Mouse (Mus musculus) MN1 (cell line): ENCODE results near the gene Gm7544.
A peak's percentile ranks its signal among the peaks of the same experiment; 100 is the strongest.
"Not testable (repeated sequence)": the region's sequence is repeated elsewhere in the genome, so short reads cannot be mapped to it uniquely, and the experiment has no call there.

Source experiments
- DNase-seq: peaks from one replicate; pipeline ENCODE4 v3.0.0-alpha.2; 2016; ENCODE audit warnings: low spot score

Gene Gm7544

GRCm38 (mm10) chr1:82955913-82956312 lies at the start of gene Gm7544:
Gene Gm7544, minus strand, starts transcription at chr1:82956013.
- not testable (repeated sequence) for DNase-seq

DNA sequence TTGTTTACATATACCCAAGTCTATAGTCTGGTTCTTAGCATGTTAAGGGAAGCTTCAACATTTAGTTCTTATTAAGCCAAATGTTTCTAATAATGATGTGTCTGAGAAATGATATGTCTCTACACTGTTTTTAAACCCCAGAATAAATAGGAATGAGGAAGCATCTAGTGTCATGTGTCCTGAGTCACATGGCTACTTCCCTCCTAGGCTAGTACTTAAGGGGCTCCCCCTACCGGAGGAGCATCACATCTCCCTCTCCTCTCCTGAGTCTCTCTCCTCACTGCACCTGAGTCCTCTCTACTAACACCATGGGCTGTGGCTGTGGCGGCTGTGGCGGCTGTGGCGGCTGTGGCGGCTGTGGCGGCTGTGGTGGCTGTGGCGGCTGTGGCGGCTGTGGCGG lies 44.5 kb upstream of the Gm7544 start, which contains the start of gene Gm47959:
Gene Gm47959 (plus strand): TSS at position 243 of the 400 bp plus-strand sequence.
- not testable (repeated sequence) for DNase-seq

DNA sequence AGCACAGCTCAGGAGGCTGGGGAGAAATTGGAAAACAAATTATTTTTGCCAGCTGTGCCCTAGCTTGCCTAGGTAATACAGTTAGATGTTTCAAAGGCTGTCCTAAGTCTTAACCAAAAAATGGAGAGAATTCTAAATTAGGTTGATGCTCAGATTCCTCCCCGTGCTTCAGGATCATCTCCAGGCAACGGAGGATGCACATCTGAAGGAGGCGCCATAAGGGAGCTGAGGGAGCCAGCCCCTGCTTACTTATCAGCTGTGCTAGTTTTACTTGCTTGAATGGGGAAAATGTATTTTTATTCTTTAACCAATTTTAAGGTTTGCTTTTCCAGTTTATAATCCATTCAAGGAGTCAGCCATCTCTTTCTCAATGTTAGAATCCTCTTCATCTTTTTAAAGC lies 38.1 kb upstream of the Gm7544 start:
- DNase-seq: no peak

DNA sequence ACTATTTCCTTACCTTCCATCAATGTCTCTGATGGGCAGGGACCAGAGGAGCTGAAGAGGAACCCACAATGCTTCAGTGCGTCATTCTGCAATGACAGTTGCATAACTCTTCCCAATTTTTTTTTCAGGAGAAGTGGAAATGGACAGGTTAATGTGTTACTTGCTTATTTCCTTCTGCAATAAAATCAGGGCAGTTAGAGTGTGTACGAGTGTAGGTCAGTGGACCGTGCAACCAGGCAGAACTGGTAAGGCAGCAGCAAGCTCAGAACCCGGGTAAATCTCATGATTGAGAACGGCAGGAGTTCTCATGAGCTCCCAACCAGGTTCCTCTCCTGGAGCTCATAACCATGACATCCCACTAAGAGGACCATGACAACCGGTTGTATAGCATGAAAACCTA lies 36.3 kb upstream of the Gm7544 start:
- DNase-seq: no peak

GRCm38 (mm10) chr1:82991596-82991995 lies 35.8 kb upstream of the Gm7544 start:
- no peak for DNase-seq

DNA sequence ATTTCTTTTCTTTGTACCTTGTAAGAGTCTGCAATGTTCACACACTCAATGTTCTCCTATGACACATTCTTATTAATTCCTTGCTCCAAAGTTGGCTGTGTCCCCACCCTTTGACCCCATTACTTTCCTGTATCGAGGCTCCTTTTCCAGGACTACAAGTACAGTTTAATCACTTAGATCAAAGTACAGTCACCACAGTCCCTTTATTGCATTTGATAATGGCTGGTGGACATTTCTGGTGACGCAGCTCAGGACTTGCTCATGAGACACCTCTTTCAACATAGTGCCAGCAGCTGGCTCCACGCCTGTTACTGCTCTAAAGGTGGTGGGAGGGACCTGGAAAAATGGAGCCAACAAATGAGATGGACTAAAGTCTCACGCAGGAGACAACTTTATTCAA lies 35.2 kb upstream of the Gm7544 start:
- no peak for DNase-seq

GRCm38 (mm10) chr1:82987530-82988198 lies 31.9 kb upstream of the Gm7544 start:
- DNase-seq: peak; percentile 52

DNA sequence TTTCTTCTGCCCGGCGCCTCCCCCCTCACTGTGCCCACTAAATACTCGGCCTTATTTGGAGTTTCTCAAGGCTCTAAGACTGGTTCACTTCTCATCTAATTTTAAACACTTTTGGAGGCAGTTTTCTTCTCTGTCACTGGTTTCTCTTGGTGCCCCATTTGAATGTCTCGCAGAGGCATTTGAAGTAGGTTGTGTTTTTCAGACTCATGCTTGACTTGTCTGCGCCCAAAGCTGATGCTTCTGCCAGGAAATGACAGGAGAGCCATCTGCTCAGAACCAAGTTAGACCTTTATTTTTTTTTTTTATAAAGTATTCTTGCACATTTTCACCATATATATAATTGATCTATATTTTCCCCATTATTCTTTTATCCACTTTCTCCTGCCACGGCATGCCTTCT lies 30.9 kb upstream of the Gm7544 start:
- DNase-seq: no peak

DNA sequence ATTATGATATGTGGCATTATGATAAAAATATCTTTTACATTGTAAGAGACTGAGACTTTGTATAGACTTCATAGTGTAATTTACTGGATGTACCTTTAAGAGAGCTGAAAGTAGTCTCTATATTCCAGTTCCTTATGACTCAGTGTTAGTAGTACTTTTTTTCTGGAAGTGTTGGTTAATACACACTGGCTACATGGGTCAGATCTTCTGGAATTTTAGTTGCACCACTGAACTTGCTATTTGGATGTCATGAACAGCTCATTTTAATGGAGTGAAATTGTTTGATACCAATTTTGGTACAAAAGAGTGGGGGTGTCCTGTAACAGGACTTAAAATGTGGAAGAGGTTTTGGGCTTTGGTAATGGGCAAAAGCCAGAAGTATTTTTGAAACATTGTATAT lies 22.0 kb upstream of the Gm7544 start:
- no peak for DNase-seq

- no peak for DNase-seq
Observed at GRCm38 (mm10) chr1:82975750-82976149, 19.9 kb upstream of the Gm7544 start.

DNA sequence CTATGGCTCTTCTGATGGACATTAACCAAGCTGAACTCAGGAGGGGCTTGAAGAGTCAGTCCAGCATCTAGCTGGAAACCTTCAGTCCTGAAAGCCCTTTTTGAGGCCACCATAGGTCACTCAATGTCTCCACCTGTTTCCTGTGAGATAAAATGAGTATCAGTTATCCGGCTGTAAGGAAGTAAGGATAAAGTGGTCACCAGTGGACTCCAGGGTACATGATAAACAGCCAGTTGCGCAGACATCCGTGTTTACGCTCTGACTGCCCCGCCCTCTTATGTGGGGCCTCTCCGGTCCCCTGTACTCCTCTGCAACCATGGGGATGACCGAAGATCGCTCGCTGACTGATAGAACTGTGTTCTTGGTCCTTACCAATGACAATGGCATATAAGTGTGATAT lies 18.5 kb upstream of the Gm7544 start:
- DNase-seq: no peak

- DNase-seq: no peak
Observed at GRCm38 (mm10) chr1:82973901-82974300, 18.1 kb upstream of the Gm7544 start.

DNA sequence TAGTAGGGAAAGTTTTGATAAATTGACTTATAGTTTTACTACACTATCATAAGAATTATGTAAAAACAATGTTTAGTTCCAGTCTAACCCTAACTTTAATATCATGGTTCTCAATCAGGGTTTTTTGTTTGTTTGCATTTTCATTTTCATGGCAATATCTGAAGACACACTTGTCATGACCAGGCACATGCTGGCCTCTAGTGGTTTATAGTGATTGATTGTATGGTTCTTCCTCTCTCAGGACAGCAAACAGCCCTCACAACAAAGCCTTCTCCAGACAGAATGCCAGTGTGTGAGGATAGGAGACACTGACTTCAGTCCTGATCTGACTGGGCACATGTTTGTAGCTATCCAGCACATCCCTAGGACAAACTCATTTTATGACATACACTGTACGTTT lies 17.4 kb upstream of the Gm7544 start:
- no peak for DNase-seq

GRCm38 (mm10) chr1:82972046-82972445 lies 16.2 kb upstream of the Gm7544 start:
- no peak for DNase-seq

DNA sequence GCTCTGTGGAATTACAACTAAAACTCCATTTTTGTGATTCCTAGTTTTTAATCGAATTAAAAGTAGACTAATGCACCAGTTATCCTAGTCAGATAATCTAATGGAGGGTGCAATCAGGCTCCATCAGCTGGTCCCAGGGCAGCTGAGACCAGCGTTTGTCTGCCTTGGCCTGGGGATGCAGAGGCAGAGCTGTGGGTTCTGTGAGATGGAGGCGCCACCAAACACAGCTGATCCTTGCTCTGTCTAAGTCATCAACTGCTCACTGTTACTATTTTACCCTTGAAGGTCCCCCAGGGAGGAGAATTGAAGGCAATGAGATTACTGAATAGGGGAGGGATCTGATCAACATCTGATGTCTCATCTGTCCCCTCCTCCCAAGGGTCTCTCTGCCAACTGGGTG lies 10.6 kb upstream of the Gm7544 start:
- DNase-seq: no peak

DNA sequence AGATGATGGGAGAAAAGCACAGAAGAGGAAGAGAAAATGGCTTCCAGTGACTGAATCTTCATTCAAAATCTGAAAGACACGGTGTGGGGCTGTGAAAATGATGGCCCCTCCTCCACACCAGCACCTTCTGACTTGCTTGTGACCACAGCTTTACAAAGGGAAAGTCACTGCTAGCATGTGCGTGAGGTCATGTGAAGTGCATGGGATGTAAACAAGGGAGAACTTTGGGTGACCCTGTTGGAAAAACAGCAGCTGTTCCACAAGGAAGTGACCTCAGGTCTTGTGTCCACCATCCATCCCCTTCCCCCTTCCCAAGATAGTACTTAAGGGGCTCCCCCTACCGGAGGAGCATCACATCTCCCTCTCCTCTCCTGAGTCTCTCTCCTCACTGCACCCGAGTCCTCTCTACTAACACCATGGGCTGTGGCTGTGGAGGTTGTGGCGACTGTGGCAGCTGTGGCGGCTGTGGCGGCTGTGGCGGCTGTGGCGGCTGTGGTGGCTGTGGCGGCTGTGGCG lies 4.1 kb upstream of the Gm7544 start, which contains the start of gene Gm47955:
Gene Gm47955 (plus strand): TSS at position 417 of the 516 bp plus-strand sequence.
- no peak for DNase-seq

DNA sequence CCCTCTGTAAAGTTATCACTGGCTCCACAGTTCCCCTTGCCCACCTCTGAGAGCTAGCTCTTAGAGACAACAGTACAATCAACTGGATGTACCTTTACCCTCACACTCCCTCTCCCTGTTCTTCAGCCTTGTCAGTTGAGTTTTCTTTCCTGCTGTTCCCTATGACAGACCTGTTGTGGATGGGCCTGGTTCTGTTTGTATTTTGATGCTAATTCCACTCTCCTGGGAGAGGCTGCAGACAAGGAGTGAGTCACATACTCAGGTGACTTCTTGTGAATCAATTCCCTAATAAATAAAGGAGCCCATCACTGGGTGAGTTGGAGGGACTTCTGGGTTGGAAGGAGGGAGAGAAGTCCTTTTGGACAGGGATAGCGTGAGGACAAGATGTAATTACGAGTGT lies 7.2 kb downstream of the Gm7544 start:
- DNase-seq: no peak

- not testable (repeated sequence) for DNase-seq
Observed at GRCm38 (mm10) chr1:82946029-82946428, 9.8 kb downstream of the Gm7544 start.

GRCm38 (mm10) chr1:82943295-82943694 lies 12.5 kb downstream of the Gm7544 start, which contains the start of gene A030003K21Rik:
Gene A030003K21Rik, minus strand, starts transcription at chr1:82943388.
- not testable (repeated sequence) for DNase-seq

- not testable (repeated sequence) for DNase-seq
Observed at GRCm38 (mm10) chr1:82942505-82942904, 13.3 kb downstream of the Gm7544 start.

- no peak for DNase-seq
Observed at GRCm38 (mm10) chr1:82938666-82939065, 17.1 kb downstream of the Gm7544 start.

DNA sequence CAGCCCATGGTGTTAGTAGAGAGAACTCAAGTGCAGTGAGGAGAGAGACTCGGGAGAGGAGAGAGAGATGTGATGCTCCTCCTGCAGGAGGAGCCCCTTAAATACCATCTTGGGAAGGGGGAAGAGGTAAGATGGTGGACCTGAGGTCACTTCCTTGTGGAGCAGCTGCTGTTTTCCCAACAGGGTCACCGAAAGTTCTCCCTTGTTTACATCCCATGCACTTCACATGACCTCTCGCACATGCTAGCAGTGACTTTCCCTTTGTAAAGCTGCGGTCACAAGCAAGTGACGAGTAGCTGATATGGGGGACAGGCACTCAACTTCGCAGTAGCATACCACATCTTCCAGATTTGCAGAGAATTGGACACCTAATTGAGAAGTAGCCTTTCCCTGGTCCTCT lies 24.5 kb downstream of the Gm7544 start, which contains the start of gene Gm6217:
Gene Gm6217 (minus strand): TSS at position 74 of the 400 bp plus-strand sequence.
- DNase-seq: not testable (repeated sequence)

- DNase-seq: not testable (repeated sequence)
Observed at GRCm38 (mm10) chr1:82930558-82930957, 25.3 kb downstream of the Gm7544 start.

DNA sequence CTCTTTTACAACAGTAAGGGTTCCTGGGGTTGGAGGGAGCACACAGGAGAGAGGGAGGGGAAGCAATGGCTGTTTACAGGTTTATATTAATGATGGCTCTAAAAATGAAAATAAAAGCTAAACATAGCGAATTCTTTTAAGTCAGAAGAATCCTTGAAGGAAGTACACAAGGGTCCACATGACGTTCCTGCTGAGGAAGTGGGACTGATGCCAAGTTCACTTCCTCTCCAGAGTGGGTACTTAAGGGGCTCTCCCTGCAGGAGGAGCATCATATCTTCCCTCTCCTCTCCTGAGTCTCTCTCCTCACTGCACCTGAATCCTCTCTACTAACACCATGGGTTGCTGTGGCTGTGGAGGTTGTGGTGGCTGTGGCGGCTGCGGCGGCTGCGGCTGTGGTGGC lies 31.2 kb downstream of the Gm7544 start, which contains the start of gene A030014E15Rik:
Gene A030014E15Rik (plus strand): TSS at position 268 of the 400 bp plus-strand sequence.
- no peak for DNase-seq
